19 mouse cellular contexts compared by ENCODE assay signal in genomic region chr19:7262592-7262991, GRCm38 (mm10).
"Had no signal": no experiment of that assay in that cellular context is flagged by ENCODE, and none has a peak within 500 bp of the region (broad histone marks: within the 10 kb centered on the region; RNA-seq: fewer than 3 reads in every experiment).

No protein-coding gene starts in this region.

- H3K27ac ChIP-seq: liver, embryonic 15.5 days; lung, embryonic 15.5 days; macrophage; midbrain, embryonic 12.5 days; neural tube, embryonic 13.5 days; neural tube, embryonic 15.5 days had no signal

- H3K9me3 ChIP-seq: liver, embryonic 15.5 days; lung, embryonic 15.5 days; midbrain, embryonic 12.5 days; neural tube, embryonic 15.5 days had no signal

- ATAC-seq: liver, postnatal 0 days; lung, postnatal 0 days; midbrain, embryonic 16.5 days had no signal

- DNase-seq: liver, postnatal 0 days; lung, adult 2 months; lung, postnatal 14 days; lung, postnatal 36 days; midbrain, embryonic 14.5 days; right cerebral cortex, postnatal 14 days; thymus, adult 18-20 months; thymus, postnatal 14 days; thymus, postnatal 36 days had no signal

- H3K4me2 ChIP-seq: liver, embryonic 15.5 days; lung, embryonic 15.5 days; midbrain, embryonic 12.5 days; neural tube, embryonic 13.5 days; neural tube, embryonic 15.5 days had no signal

- H3K27me3 ChIP-seq: lung, embryonic 15.5 days; midbrain, embryonic 12.5 days; neural tube, embryonic 13.5 days; neural tube, embryonic 15.5 days had no signal

- H3K4me3 ChIP-seq: liver, embryonic 15.5 days; lung, embryonic 15.5 days; megakaryocyte, embryonic 14.5 days; midbrain, embryonic 12.5 days; myocyte; neural tube, embryonic 13.5 days; neural tube, embryonic 15.5 days had no signal

- H3K36me3 ChIP-seq: liver, embryonic 15.5 days; lung, embryonic 15.5 days; midbrain, embryonic 12.5 days; neural tube, embryonic 13.5 days; neural tube, embryonic 15.5 days had no signal

- H3K9ac ChIP-seq: liver, embryonic 15.5 days; liver, postnatal 0 days; lung, embryonic 15.5 days; midbrain, embryonic 12.5 days; neural tube, embryonic 13.5 days; neural tube, embryonic 15.5 days had no signal
